Mouse (Mus musculus) right cerebral cortex, adult 2 months (tissue): ENCODE measurements at regions not wholly inside any gene's neighbourhood (a gene's known extent, or its start where the extent isn't known, plus 50 kb on each side); places are given as distances from the start of the nearest gene placed in this dataset.

ENCODE experiments used
- DNase-seq, 2 experiments: peaks; one replicate each; pipeline ENCODE4 v3.0.0; 2021 to 2022; ENCODE audit warnings: low spot score in 2 of 2

DNA sequence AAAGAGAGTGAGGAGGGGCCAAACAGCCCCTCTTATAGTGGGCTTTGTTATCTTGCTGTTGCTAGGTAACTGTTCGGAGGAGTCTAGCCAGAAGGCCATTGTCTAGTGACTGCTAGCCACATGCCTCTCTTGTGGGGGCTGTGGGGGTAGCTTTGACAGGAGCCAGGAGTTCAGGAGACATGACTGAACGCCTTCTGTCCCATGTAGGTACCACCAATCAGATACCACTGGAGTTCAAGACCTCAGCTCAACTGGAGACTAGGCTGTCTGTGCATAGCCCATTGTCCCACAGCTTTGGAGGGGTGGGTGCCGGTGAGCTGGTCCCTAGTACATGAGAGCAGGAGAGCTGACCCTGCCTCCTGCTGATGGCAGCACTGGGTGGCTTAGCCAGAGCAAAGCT, 82.4 kb upstream of the Unc93a2 start:
- no peak for DNase-seq

DNA sequence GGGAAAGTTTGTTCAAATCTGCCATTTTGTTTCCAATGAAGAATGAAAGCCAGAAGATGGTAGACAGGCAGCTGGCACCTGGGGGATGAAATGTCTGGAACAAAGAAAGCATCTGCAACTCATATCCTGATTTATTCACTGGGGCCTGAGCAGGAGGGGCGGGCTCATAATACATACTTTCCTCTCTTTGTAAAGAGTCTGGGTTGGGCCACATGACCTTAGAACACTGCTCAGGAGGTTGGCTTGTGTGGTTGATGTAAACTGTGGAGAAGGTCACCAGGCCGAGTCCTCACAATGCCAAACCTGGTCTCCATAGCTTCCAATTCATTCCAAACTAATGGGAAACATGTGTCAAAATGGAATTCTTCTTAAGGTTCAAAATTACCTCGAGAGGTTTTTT, 79.6 kb upstream of the Unc93a2 start:
- no peak for DNase-seq

DNA sequence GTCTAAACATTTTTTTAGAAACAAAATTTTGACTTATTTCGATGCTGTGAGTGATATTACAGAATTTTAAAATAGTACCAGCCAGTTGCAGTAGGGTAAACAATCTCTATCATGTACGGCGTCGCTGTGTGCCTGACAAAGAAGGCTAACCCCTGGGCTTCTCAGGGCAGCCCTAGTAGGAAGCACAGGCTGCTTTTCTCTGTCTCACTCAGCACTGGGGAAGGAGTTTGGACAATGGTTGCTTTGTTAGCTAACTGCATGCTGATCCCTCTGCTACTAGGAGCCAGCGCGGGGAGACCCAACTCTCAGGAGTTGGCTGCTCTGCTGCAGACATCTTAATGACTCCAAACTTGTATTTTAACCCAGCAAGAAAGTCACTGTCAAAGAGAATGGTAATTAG, 75.9 kb upstream of the Unc93a2 start:
- DNase-seq: no peak

DNA sequence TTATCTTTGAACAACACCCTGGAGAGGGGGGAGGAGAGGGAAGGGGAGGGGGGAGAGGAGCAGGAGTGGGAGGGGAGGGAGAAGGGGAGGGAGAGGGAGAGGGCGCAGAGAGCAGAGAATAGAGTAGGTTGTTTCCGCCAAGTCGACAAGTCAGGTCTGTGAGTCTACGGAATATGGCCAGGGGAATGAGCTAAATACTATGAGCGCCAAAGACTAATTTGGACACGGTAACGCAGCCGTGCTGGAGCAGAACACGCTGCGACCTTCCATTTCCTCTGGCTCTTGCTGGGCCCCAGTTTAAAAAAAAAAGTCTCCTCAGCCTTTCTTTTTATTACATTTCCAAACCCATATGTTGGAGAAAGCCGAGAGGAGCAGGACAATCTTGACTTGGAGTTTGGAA, 71.7 kb upstream of the Unc93a2 start:
- no peak for DNase-seq

DNA sequence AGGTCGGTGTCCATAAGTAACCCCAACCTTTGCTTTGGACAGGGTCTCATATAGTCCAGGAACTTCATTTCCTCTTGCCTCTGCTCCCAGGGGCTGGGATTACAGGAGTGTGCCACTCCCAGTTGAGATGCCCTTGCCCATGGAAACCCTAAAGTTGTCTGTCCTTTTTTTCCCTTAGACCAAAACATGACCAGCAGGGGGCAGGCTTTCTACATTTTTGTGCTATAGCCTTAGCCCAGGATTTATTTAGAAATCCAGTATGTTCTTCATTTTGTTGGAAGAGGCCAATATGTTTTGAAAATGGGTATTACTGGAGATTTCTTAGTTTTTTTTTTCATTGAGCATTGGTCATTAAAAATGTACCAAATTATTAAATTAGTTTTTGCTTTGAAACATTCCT, 58.6 kb upstream of the Unc93a2 start:
- peak; percentile 53 to 77 for DNase-seq

DNA sequence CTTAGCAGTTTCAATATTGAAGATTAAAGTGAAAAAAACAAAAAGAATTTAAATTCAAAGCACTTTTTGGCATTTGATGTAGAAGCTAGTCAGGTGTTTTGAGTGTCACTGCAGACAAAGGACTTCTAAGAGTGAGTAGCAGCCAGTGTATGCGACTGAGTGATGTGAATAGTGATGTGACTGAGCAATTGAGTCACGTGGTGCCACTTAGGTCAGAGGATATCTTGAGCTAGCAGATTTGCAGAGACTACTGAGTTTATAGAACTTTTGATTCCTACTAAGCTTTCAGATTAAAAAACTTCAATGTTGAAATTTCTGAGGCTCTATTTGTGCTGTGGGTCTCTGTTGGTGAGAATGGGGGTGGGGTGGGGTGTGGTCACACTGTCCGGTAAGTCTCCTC, 49.8 kb upstream of the Unc93a2 start:
- no peak for DNase-seq
